Comparison of ENCODE assay signal across 11 mouse cellular contexts in the genomic region with DNA sequence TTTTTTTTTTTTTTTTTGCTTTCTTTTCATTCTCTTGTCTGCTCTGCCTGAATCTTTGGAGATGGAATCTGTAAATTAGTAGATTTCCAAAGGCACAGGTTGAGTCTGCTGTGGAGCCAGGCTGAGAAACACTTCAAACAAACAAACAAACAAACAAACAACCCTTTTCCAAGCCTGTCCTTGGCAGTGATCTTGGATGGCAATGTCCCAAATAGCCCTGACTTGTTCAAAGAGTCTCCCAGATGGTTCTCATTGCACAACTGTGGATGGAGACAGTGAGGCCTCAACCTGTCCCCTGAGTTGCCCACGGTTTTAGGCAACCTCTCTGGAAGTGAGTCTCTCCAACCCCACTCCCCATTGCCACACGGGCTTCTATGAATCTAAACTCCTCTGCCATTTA. TPM values are rescaled to one million over a fixed set of nuclear protein-coding genes. Genes with fewer than 3 reads are reported as not detected.
DNase-seq lines count a peak whose midpoint lies in the region; ATAC-seq lines count a peak whose summit lies in the region.
"Had no signal": no experiment of that assay in that cellular context is flagged by ENCODE, and none has a peak within 500 bp of the region (broad histone marks: within the 10 kb centered on the region; RNA-seq: fewer than 3 reads in every experiment).

No protein-coding gene starts in this region.

- no peak for ATAC-seq in liver, embryonic 13.5 days (ENCODE audit: low read depth)
- no peak for ATAC-seq in liver, embryonic 11.5 days (replicated peaks; ENCODE audit: low FRiP score)
- no peak for ATAC-seq in hindbrain, embryonic 15.5 days (ENCODE audit: low FRiP score, low read depth)
- no peak for ATAC-seq in neural tube, embryonic 13.5 days (ENCODE audit: low read depth)
- ATAC-seq: liver, embryonic 12.5 days had no signal

- H3K4me2 ChIP-seq in liver, embryonic 13.5 days, result peak overlapping the region; percentile 97
- no peak overlapping the region for H3K4me2 ChIP-seq in liver, embryonic 11.5 days
- H3K4me2 ChIP-seq in hindbrain, embryonic 15.5 days, result peak overlapping the region; percentile 88
- H3K4me2 ChIP-seq in neural tube, embryonic 13.5 days, result peak overlapping the region; percentile 85

- no peak overlapping the region for H3K4me3 ChIP-seq in liver, embryonic 13.5 days (replicated peaks)
- no peak overlapping the region for H3K4me3 ChIP-seq in liver, embryonic 11.5 days (ENCODE audit: low read depth, low read length)
- H3K4me3 ChIP-seq in hindbrain, embryonic 15.5 days, result peak overlapping the region; percentile 95
- H3K4me3 ChIP-seq in neural tube, embryonic 13.5 days, result peak overlapping the region; percentile 89; the same call in 1 of the 2 replicates
- H3K4me3 ChIP-seq: liver, embryonic 12.5 days had no signal

- WGBS in liver, embryonic 13.5 days (ENCODE audit: insufficient replicate concordance), result 49% methylated on average over 2 of the region's 2 CpGs
- WGBS in liver, embryonic 11.5 days, result 65% methylated on average over 2 of the region's 2 CpGs
- 58% methylated on average over 2 of the region's 2 CpGs for WGBS in hindbrain, embryonic 15.5 days
- 84% methylated on average over 2 of the region's 2 CpGs for WGBS in neural tube, embryonic 13.5 days

- peak; percentile 47 for DNase-seq in cerebellum, adult 9-10 months
- DNase-seq in cerebellum, adult 11 months, result no peak
- no peak for DNase-seq in liver, embryonic 13.5 days
- DNase-seq in liver, embryonic 11.5 days (ENCODE audit: low spot score), result no peak
- no peak for DNase-seq in retina, postnatal 1 day
- no peak for DNase-seq in layer of hippocampus, adult 18-20 months (ENCODE audit: low spot score in 2 of 2)
- DNase-seq: gastrocnemius, postnatal 10 days; kidney, postnatal 14 days had no signal

- H3K9ac ChIP-seq in liver, embryonic 13.5 days, result no peak overlapping the region
- H3K9ac ChIP-seq in liver, embryonic 11.5 days (ENCODE audit: low read depth, low read length), result no peak overlapping the region
- H3K9ac ChIP-seq in hindbrain, embryonic 15.5 days, result no peak overlapping the region
- H3K9ac ChIP-seq in neural tube, embryonic 13.5 days, result no peak overlapping the region
- H3K9ac ChIP-seq: liver, embryonic 12.5 days had no signal

- H3K27me3 ChIP-seq in liver, embryonic 13.5 days, result no peaks in the 10 kb centered on the region
- no peaks in the 10 kb centered on the region for H3K27me3 ChIP-seq in liver, embryonic 11.5 days (replicated peaks; ENCODE audit: control insufficient read depth, insufficient read depth, low read length)
- no peaks in the 10 kb centered on the region for H3K27me3 ChIP-seq in hindbrain, embryonic 15.5 days
- H3K27me3 ChIP-seq in neural tube, embryonic 13.5 days, result no peaks in the 10 kb centered on the region
- H3K27me3 ChIP-seq: liver, embryonic 12.5 days had no signal

- peaks cover 29% of the 10 kb centered on the region for H3K36me3 ChIP-seq in liver, embryonic 13.5 days
- peaks cover 17% of the 10 kb centered on the region for H3K36me3 ChIP-seq in liver, embryonic 11.5 days (ENCODE audit: control insufficient read depth, insufficient read depth, low read length)
- peaks cover 9% of the 10 kb centered on the region; the same call in 1 of the 2 replicates for H3K36me3 ChIP-seq in hindbrain, embryonic 15.5 days
- peaks cover 38% of the 10 kb centered on the region for H3K36me3 ChIP-seq in neural tube, embryonic 13.5 days

- H3K9me3 ChIP-seq in liver, embryonic 13.5 days (replicated peaks), result no peaks in the 10 kb centered on the region; the same call in 1 of the 2 replicates
- H3K9me3 ChIP-seq in liver, embryonic 11.5 days (ENCODE audit: control insufficient read depth, low read length), result no peaks in the 10 kb centered on the region
- no peaks in the 10 kb centered on the region for H3K9me3 ChIP-seq in hindbrain, embryonic 15.5 days
- H3K9me3 ChIP-seq in neural tube, embryonic 13.5 days, result peaks cover 5% of the 10 kb centered on the region
- H3K9me3 ChIP-seq: liver, embryonic 12.5 days had no signal

- peaks cover 48% of the 10 kb centered on the region for H3K4me1 ChIP-seq in liver, embryonic 13.5 days (replicated peaks)
- H3K4me1 ChIP-seq in liver, embryonic 11.5 days (replicated peaks; ENCODE audit: control insufficient read depth, insufficient read depth, low read length), result peaks cover 16% of the 10 kb centered on the region
- peaks cover 31% of the 10 kb centered on the region for H3K4me1 ChIP-seq in hindbrain, embryonic 15.5 days (replicated peaks)
- peaks cover 34% of the 10 kb centered on the region for H3K4me1 ChIP-seq in neural tube, embryonic 13.5 days (replicated peaks)

- H3K27ac ChIP-seq in liver, embryonic 13.5 days, result no peak overlapping the region
- H3K27ac ChIP-seq in liver, embryonic 11.5 days (ENCODE audit: low read depth, low read length), result no peak overlapping the region
- no peak overlapping the region for H3K27ac ChIP-seq in hindbrain, embryonic 15.5 days (replicated peaks)
- H3K27ac ChIP-seq in neural tube, embryonic 13.5 days (replicated peaks), result no peak overlapping the region
- H3K27ac ChIP-seq: liver, embryonic 12.5 days had no signal

RNA-seq across cellular contexts. Expression of gene Slc38a1, which starts 4.1 kb away (rescaled TPM):
- 29.6 and 40.1 TPM in 2 replicates for polyA plus RNA-seq in liver, embryonic 13.5 days (2015; fragmentation: Nextera tagmentation; extraction: Ambion mirVana)
- 61.6 and 68.5 TPM in 2 replicates for polyA plus RNA-seq in liver, embryonic 11.5 days (2014; fragmentation: Nextera tagmentation; extraction: Ambion mirVana)
- 134 and 138 TPM in 2 replicates for polyA plus RNA-seq in hindbrain, embryonic 15.5 days (2015; fragmentation: Nextera tagmentation; extraction: Ambion mirVana)
- 140 and 158 TPM in 2 replicates for polyA plus RNA-seq in neural tube, embryonic 13.5 days (2015; fragmentation: Nextera tagmentation; extraction: Ambion mirVana)
- total RNA-seq in layer of hippocampus, adult 18-20 months (2021), result 10 to 100 TPM; 77.6 to 84.1 TPM

Comparison
In these comparisons a context has a peak if more than half of its experiments do, and no peak if none do; other contexts are left out.
1. H3K4me3 ChIP-seq: peak in hindbrain, embryonic 15.5 days (single experiment) and neural tube, embryonic 13.5 days (single experiment); none in liver, embryonic 13.5 days (single experiment) and liver, embryonic 11.5 days (single experiment).